Mouse (Mus musculus) G1E (cell line): Measurements from ENCODE around the gene Slc25a28. TPM values are rescaled to one million over a fixed set of nuclear protein-coding genes. Genes with fewer than 3 reads are reported as not detected.

ENCODE experiments used
- ATAC-seq: 2 replicates; pipeline ENCODE4 v1.8.0; 2016; ENCODE audit warnings: mild to moderate bottlenecking; ENCODE audit not compliant: insufficient number of reproducible peaks, poor library complexity, low FRiP score, severe bottlenecking; ENCODE audit errors: extremely low read depth
- DNase-seq: peaks from one replicate; pipeline ENCODE4 v3.0.0; 2012; ENCODE audit warnings: low spot score
- H3K27me3 ChIP-seq: 2 replicates; pipeline ENCODE4 v1.6.1; 2012; ENCODE audit warnings: mild to moderate bottlenecking, low read length, inconsistent platforms; ENCODE audit not compliant: insufficient read depth
- H3K36me3 ChIP-seq: replicated peaks from 2 replicates; pipeline ENCODE3; 2012; ENCODE audit warnings: mild to moderate bottlenecking, inconsistent platforms
- H3K4me1 ChIP-seq: 2 replicates; pipeline ENCODE4 v1.6.1; 2012; ENCODE audit warnings: low read depth, low read length, inconsistent platforms, mixed read lengths; ENCODE audit not compliant: insufficient read depth
- H3K4me3 ChIP-seq: 2 replicates; pipeline ENCODE4 v1.5.1; 2012; ENCODE audit warnings: low read depth, mild to moderate bottlenecking, inconsistent platforms, low read length, moderate library complexity, mixed read lengths
- H3K9me3 ChIP-seq: replicated peaks from 2 replicates; pipeline ENCODE4 v1.6.1; 2012; ENCODE audit warnings: inconsistent platforms
- CTCF ChIP-seq: IDR thresholded peaks from 2 replicates; pipeline ENCODE4 v1.5.1; 2012; ENCODE audit warnings: low read depth, low read length, inconsistent platforms, mixed read lengths
- GATA1 ChIP-seq: IDR thresholded peaks from 2 replicates; pipeline ENCODE4 v1.6.1; 2012; ENCODE audit warnings: borderline replicate concordance, low read length, inconsistent platforms, mixed read lengths
- GATA2 ChIP-seq: IDR thresholded peaks from 2 replicates; pipeline ENCODE4 v1.6.1; 2012; ENCODE audit warnings: low read depth, low read length, inconsistent platforms, borderline replicate concordance
- POLR2AphosphoS5 ChIP-seq: IDR thresholded peaks from 2 replicates; pipeline ENCODE4 v1.6.1; 2012; ENCODE audit warnings: low read depth, low read length, inconsistent platforms; ENCODE audit not compliant: insufficient replicate concordance
- TAL1 ChIP-seq: conservative IDR thresholded peaks from 2 replicates; pipeline ENCODE4 v1.6.1; 2012; ENCODE audit warnings: low read depth, low read length, inconsistent platforms, mixed read lengths
- polyA plus RNA-seq: library from polyadenylated mRNA; stranded (reverse); fragments of >175 nt; gene quantifications from 2 replicates; pipeline ENCODE4 v1.2.3, GENCODE M21; 2012
- total RNA-seq, 2 experiments: library from RNA; stranded (forward) in 1 of 2; stranded (reverse) in 1 of 2; fragments of 200-1000 nt in 1 of 2; fragments of >200 nt in 1 of 2; fragmentation: Nextera tagmentation in 1 of 2; gene quantifications; 2 replicates each; pipeline ENCODE4 v1.2.3; 2014 to 2017

Slc25a28 gene
- 20.0 and 31.5 TPM in 2 replicates for total RNA-seq (2014; fragmentation: Nextera tagmentation)
- 32.2 and 39.9 TPM in 2 replicates for total RNA-seq (2017)
- polyA plus RNA-seq: 48.4 and 52.3 TPM in 2 replicates

DNA sequence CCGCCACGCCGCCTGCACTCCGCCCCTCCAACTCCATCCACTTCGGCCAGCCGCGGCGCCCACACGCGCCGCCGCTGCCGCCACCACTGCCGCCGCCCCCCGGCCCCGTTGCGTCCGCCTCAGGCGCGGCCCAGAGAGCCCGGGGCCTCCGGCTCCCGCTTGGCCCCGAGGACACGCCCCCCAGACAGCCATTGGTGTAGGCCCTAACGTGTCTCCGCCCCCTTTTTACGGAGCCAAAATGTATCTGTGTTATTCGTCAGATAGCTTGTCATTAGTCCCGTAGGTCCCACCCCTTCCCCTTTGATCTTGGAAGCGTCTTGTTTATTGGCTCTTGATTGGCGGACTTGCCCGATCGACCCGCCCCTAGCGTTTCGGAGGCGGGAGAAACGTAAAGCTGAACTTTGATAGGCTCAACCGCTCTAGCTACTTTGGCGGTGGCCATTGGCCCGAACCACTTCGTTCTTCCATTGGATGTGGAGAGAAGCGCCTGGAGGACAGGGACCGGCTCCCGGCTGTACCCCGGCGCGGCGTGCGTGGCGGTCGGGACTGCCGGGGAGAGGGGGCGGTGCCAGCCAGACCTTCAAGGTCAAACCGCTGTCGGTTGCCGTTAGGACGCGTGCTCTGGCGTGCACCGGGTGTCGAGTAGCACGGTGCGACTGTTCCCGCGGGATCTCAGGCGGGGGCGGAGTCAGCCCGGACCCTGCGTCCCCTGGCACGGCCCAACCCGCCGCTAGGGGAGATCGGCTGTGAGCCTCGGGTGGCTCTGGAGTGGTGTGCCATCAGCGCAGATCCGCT, at the start of gene Slc25a28:
TSS of gene Slc25a28 (minus strand) at position 152 of the 795 bp plus-strand sequence.
- TF ChIP-seq POLR2AphosphoS5 (no peak), GATA1 (no peak), CTCF (peak; percentile 34; the same call in 1 of the 2 replicates)
- ATAC-seq (peak; percentile 92), DNase-seq (peak; percentile 98)
- Histone ChIP-seq H3K36me3 (peaks cover 24% of the 10 kb centered on the region), H3K9me3 (no peaks in the 10 kb centered on the region), H3K4me1 (peaks cover 46% of the 10 kb centered on the region), H3K4me3 (peak within 1 kb of the TSS; percentile 97), H3K27me3 (no peaks in the 10 kb centered on the region)

GRCm38 (mm10) chr19:43724194-43724593, 49.5 kb upstream of the Slc25a28 start:
- no peaks in the 10 kb centered on the region for H3K27me3 ChIP-seq
- no peak for ATAC-seq
- peaks cover 89% of the 10 kb centered on the region for H3K36me3 ChIP-seq
- TF ChIP-seq GATA2 (no peak), CTCF (no peak), TAL1 (no peak), GATA1 (no peak), POLR2AphosphoS5 (no peak)
- H3K4me1 ChIP-seq: peaks cover 5% of the 10 kb centered on the region
- H3K9me3 ChIP-seq: no peaks in the 10 kb centered on the region
- no peak for DNase-seq
- no peak overlapping the region for H3K4me3 ChIP-seq

- no peak for DNase-seq
- ATAC-seq: no peak
Observed at GRCm38 (mm10) chr19:43723501-43723900, 48.8 kb upstream of the Slc25a28 start.

GRCm38 (mm10) chr19:43722891-43723290, 48.2 kb upstream of the Slc25a28 start:
- DNase-seq (no peak), ATAC-seq (no peak)
- peaks cover 90% of the 10 kb centered on the region for H3K36me3 ChIP-seq
- TF ChIP-seq GATA2: no peak
- TF ChIP-seq CTCF: no peak
- TF ChIP-seq POLR2AphosphoS5: no peak
- no peak for TF ChIP-seq TAL1
- TF ChIP-seq GATA1: no peak
- H3K27me3 ChIP-seq: no peaks in the 10 kb centered on the region
- H3K4me3 ChIP-seq: no peak overlapping the region
- H3K9me3 ChIP-seq: no peaks in the 10 kb centered on the region
- peaks cover 5% of the 10 kb centered on the region for H3K4me1 ChIP-seq

More at GRCm38 (mm10) chr19:43723501-43723900, 48.8 kb upstream of the Slc25a28 start:
- Histone ChIP-seq H3K4me3 (no peak overlapping the region), H3K4me1 (peaks cover 5% of the 10 kb centered on the region), H3K9me3 (no peaks in the 10 kb centered on the region), H3K27me3 (no peaks in the 10 kb centered on the region), H3K36me3 (peaks cover 90% of the 10 kb centered on the region)
- no peak for TF ChIP-seq GATA2
- no peak for TF ChIP-seq TAL1
- no peak for TF ChIP-seq POLR2AphosphoS5
- TF ChIP-seq GATA1: no peak
- TF ChIP-seq CTCF: no peak

DNA sequence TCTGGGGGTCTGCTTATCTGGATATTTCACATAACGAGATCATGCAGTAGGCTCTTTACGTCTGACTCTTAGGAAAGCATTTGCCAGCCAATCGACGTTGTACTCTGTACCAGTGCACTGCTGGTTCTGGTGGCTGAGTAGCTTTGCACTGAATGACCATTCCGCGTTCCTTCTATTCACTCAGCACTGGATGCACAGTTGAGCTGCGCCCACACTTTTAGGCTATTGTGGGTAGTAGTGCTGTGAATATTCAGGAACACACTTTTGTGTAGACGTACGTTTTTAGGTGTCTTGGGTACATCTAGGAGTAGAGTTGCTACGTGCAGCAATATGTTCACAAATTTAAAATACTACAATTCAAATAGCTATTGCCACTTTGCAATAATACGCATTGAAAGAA, 45.4 kb upstream of the Slc25a28 start:
- no peak for DNase-seq
- no peak for TF ChIP-seq TAL1
- TF ChIP-seq GATA1: no peak
- no peak for TF ChIP-seq CTCF
- TF ChIP-seq GATA2: no peak
- TF ChIP-seq POLR2AphosphoS5: no peak
- H3K4me3 ChIP-seq: no peak overlapping the region
- H3K36me3 ChIP-seq: peaks cover 81% of the 10 kb centered on the region
- ATAC-seq: no peak
- no peaks in the 10 kb centered on the region for H3K9me3 ChIP-seq
- H3K4me1 ChIP-seq: no peaks in the 10 kb centered on the region; the same call in 1 of the 2 replicates
- H3K27me3 ChIP-seq: no peaks in the 10 kb centered on the region

DNA sequence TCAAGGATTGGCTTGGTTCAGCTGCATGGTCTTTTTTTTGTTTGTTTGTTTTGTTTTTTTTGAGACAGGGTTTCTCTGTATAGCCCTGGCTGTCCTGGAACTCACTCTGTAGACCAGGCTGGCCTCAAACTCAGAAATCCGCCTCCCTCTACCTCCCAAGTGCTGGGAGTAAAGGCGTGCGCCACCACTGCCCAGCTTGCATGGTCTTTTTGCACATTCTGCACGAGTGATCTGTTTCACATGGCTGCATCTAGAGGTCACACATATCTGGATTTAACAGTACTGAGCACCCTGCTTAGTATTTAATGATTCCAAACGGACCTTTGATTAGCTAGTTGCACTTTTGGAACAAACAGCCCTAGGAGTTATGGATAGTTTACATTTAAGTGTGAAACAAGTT, 37.3 kb upstream of the Slc25a28 start:
- TF ChIP-seq CTCF: no peak
- H3K4me3 ChIP-seq: no peak overlapping the region

More for the DNA sequence above, 37.3 kb upstream of the Slc25a28 start:
- H3K27me3 ChIP-seq: no peaks in the 10 kb centered on the region
- peaks cover 56% of the 10 kb centered on the region for H3K36me3 ChIP-seq
- ATAC-seq (no peak), DNase-seq (no peak)
- peaks cover 23% of the 10 kb centered on the region for H3K4me1 ChIP-seq
- 0 out of 2 replicates have a peak, but pooled peaks cover 2% of the 10 kb centered on the region for H3K9me3 ChIP-seq
